Mouse (Mus musculus) liver, postnatal 0 days (tissue): ENCODE results near the gene Nelfe.
"Not testable (repeated sequence)": the region's sequence is repeated elsewhere in the genome, so short reads cannot be mapped to it uniquely, and the experiment has no call there.

Experiments
- CTCF ChIP-seq: sonication (generic); IDR thresholded peaks from 2 replicates; pipeline ENCODE4 v1.5.1; 2016; ENCODE audit warnings: antibody characterized with exemption, low read depth
- EP300 ChIP-seq: IDR thresholded peaks from 2 replicates; pipeline ENCODE4 v1.6.1; 2016; ENCODE audit warnings: antibody characterized with exemption, low read depth, mild to moderate bottlenecking

DNA sequence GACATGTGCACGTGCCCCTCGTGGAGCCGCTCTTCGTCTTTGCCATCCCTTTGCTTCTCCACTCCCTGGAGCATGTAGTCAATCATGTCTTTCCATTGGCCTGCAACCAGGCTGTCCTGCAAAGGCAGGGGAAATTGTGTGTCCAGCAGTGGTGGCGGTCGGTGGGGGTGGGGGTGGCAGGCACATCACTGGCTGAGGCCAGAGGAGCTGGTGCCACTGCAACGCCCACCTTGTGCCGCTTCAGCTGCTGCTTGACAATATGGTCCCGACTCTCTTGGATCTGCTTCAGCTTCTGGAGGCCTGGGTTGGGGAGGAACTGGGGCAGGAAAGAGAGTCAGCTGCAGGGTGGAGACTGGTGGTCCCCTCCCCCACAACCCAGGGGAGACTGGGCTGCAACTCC is 47.4 kb upstream of the Nelfe start:
- TF ChIP-seq EP300, CTCF: not testable (repeated sequence)
